Mouse (Mus musculus): Measurements from ENCODE around the gene Mphosph9.

The Mphosph9 gene

GRCm38 (mm10) chr5:124240841-124241685, 86.7 kb downstream of the Mphosph9 start:
- ChIA-PET POLR2A (interaction anchor here in 2 of 4 experiments (0.6 to 1.4 kb wide), 6 partner anchors 9 to 1226 kb away, joined by 3 to 7 read pairs (median 4); partner anchors contain the start of genes Orai1 (in 1 of the 2) and Pitpnm2 (in 1 of the 2)), CTCF (interaction anchor here in 3 of 4 experiments (0.5 to 1.1 kb wide), 4 partner anchors 32 to 243 kb away, joined by 3 to 5 read pairs (median 3); no protein-coding TSS in a partner anchor)

GRCm38 (mm10) chr5:124236180-124236579, 91.6 kb downstream of the Mphosph9 start:
- ChIA-PET POLR2A (interaction anchor here in 2 of 4 experiments (0.6 to 1.0 kb wide), 2 partner anchors 40 to 243 kb away, joined by 3 to 4 read pairs; no protein-coding TSS in a partner anchor), CTCF (no interaction called here)

- ChIA-PET CTCF (interaction anchor here in 1 of 4 experiments (1.0 kb wide), 1 partner anchor 72 kb away, joined by 3 read pairs; no protein-coding TSS in a partner anchor), POLR2A (interaction anchor here in 2 of 4 experiments (0.6 to 1.2 kb wide), 6 partner anchors 9 to 207 kb away, joined by 3 to 8 read pairs (median 3); no protein-coding TSS in a partner anchor)
Measured at GRCm38 (mm10) chr5:124234778-124235177, 93.0 kb downstream of the Mphosph9 start.

- CTCF ChIA-PET, result interaction anchor here in 1 of 4 experiments (0.7 kb wide), 1 partner anchor 533 kb away, joined by 3 read pairs; no protein-coding TSS in a partner anchor
- POLR2A ChIA-PET, result interaction anchor here in 3 of 4 experiments (0.6 to 1.4 kb wide), 9 partner anchors 9 to 57 kb away, joined by 3 to 8 read pairs (median 3); partner anchors contain the start of gene Pitpnm2 (in 1 of the 3)
Measured at GRCm38 (mm10) chr5:124233874-124234661, 93.7 kb downstream of the Mphosph9 start.

- ChIA-PET CTCF (interaction anchor here in 1 of 4 experiments (0.6 kb wide), 1 partner anchor 1277 kb away, joined by 3 read pairs; no protein-coding TSS in a partner anchor), POLR2A (interaction anchor here in 1 of 4 experiments (1.4 kb wide), 2 partner anchors 15 to 17 kb away, joined by 3 to 7 read pairs; partner anchors contain the start of gene Pitpnm2)
Measured at GRCm38 (mm10) chr5:124233144-124233465, 94.7 kb downstream of the Mphosph9 start.

- CTCF ChIA-PET, result interaction anchor here in 1 of 4 experiments (0.6 kb wide), 1 partner anchor 1277 kb away, joined by 3 read pairs; no protein-coding TSS in a partner anchor
- POLR2A ChIA-PET, result interaction anchor here in 2 of 4 experiments (0.6 to 1.4 kb wide), 3 partner anchors 14 to 18 kb away, joined by 3 to 7 read pairs (median 3); partner anchors contain the start of gene Pitpnm2 (in 1 of the 2)
Measured at GRCm38 (mm10) chr5:124232360-124233143, 95.2 kb downstream of the Mphosph9 start.

GRCm38 (mm10) chr5:124230461-124230860, 97.3 kb downstream of the Mphosph9 start:
- ChIA-PET CTCF (interaction anchor here in 1 of 4 experiments (1.6 kb wide), 1 partner anchor 19 kb away, joined by 3 read pairs; the partner anchor contains the start of gene Pitpnm2), POLR2A (interaction anchor here in 2 of 4 experiments (0.8 to 1.8 kb wide), 3 partner anchors 9 to 15 kb away, joined by 3 to 5 read pairs (median 3); no protein-coding TSS in a partner anchor)

GRCm38 (mm10) chr5:124227193-124227592, 100.6 kb downstream of the Mphosph9 start:
- ChIA-PET CTCF (interaction anchor here in 2 of 4 experiments (0.6 to 1.5 kb wide), 2 partner anchors 16 to 33 kb away, joined by 3 to 13 read pairs; no protein-coding TSS in a partner anchor), POLR2A (interaction anchor here in 1 of 4 experiments (1.4 kb wide), 1 partner anchor 12 kb away, joined by 4 read pairs; no protein-coding TSS in a partner anchor)

GRCm38 (mm10) chr5:124226494-124226893, 101.3 kb downstream of the Mphosph9 start:
- CTCF ChIA-PET, result interaction anchor here in 2 of 4 experiments (0.9 to 1.7 kb wide), 3 partner anchors 15 to 64 kb away, joined by 3 to 6 read pairs (median 3); no protein-coding TSS in a partner anchor

GRCm38 (mm10) chr5:124225891-124226290, 101.9 kb downstream of the Mphosph9 start:
- CTCF ChIA-PET, result interaction anchor here in 3 of 4 experiments (0.6 to 1.7 kb wide), 4 partner anchors 15 to 786 kb away, joined by 3 to 6 read pairs (median 3); no protein-coding TSS in a partner anchor
- POLR2A ChIA-PET, result interaction anchor here in 2 of 4 experiments (0.5 to 1.2 kb wide), 3 partner anchors 13 to 59 kb away, joined by 3 to 4 read pairs (median 4); no protein-coding TSS in a partner anchor

More at GRCm38 (mm10) chr5:124226494-124226893, 101.3 kb downstream of the Mphosph9 start:
- POLR2A ChIA-PET, result interaction anchor here in 2 of 4 experiments (0.5 to 1.2 kb wide), 3 partner anchors 13 to 58 kb away, joined by 3 to 4 read pairs (median 4); no protein-coding TSS in a partner anchor

GRCm38 (mm10) chr5:124224321-124225092, 103.3 kb downstream of the Mphosph9 start:
- ChIA-PET POLR2A (interaction anchor here in 2 of 4 experiments (0.5 to 1.6 kb wide), 4 partner anchors 11 to 79 kb away, joined by 3 to 4 read pairs (median 3); no protein-coding TSS in a partner anchor), CTCF (no interaction called here)

GRCm38 (mm10) chr5:124223574-124223973, 104.2 kb downstream of the Mphosph9 start:
- POLR2A ChIA-PET, result interaction anchor here in 2 of 4 experiments (0.5 to 1.6 kb wide), 3 partner anchors 10 to 316 kb away, joined by 3 to 4 read pairs (median 3); partner anchors contain the start of gene Denr (in 1 of the 2)
- CTCF ChIA-PET, result no interaction called here

- ChIA-PET CTCF (interaction anchor here in 2 of 4 experiments (0.5 to 0.9 kb wide), 2 partner anchors 60 to 1019 kb away, joined by 3 read pairs; no protein-coding TSS in a partner anchor), POLR2A (interaction anchor here in 3 of 4 experiments (0.7 to 1.6 kb wide), 5 partner anchors 9 to 26 kb away, joined by 3 to 6 read pairs (median 3); no protein-coding TSS in a partner anchor)
Measured at GRCm38 (mm10) chr5:124222696-124223095, 105.1 kb downstream of the Mphosph9 start.

- CTCF ChIA-PET, result no interaction called here
- POLR2A ChIA-PET, result interaction anchor here in 1 of 4 experiments (1.0 to 1.6 kb wide), 3 partner anchors 8 to 23 kb away, joined by 3 to 6 read pairs (median 3); no protein-coding TSS in a partner anchor
Measured at GRCm38 (mm10) chr5:124221736-124222040, 106.1 kb downstream of the Mphosph9 start.

GRCm38 (mm10) chr5:124221037-124221735, 106.6 kb downstream of the Mphosph9 start:
- ChIA-PET POLR2A (interaction anchor here in 1 of 4 experiments (1.0 to 1.6 kb wide), 3 partner anchors 8 to 24 kb away, joined by 3 to 6 read pairs (median 3); no protein-coding TSS in a partner anchor), CTCF (no interaction called here)

GRCm38 (mm10) chr5:124220551-124220950, 107.2 kb downstream of the Mphosph9 start:
- ChIA-PET CTCF (no interaction called here), POLR2A (no interaction called here)

All from embryonic stem cell, embryonic (primary cell).